Comparison of ENCODE assay signal across 27 mouse cellular contexts in genomic region chr9:120058730-120059129, GRCm38 (mm10). TPM values are rescaled to one million over a fixed set of nuclear protein-coding genes. Genes with fewer than 3 reads are reported as not detected.
DNase-seq lines count a peak whose midpoint lies in the region; ATAC-seq and TF ChIP-seq lines count a peak whose summit lies in the region.
"Had no signal": no experiment of that assay in that cellular context is flagged by ENCODE, and none has a peak within 500 bp of the region (broad histone marks: within the 10 kb centered on the region; RNA-seq: fewer than 3 reads in every experiment).

No protein-coding gene starts in this region.

- ATAC-seq in midbrain, embryonic 11.5 days (ENCODE audit: low FRiP score) = no peak
- no peak for ATAC-seq in midbrain, embryonic 15.5 days (replicated peaks)
- ATAC-seq in forebrain, embryonic 15.5 days (replicated peaks) = no peak
- ATAC-seq: forebrain, postnatal 0 days had no signal

- H3K27me3 ChIP-seq in midbrain, embryonic 11.5 days (ENCODE audit: control insufficient read depth, insufficient read depth, low read length) = no peaks in the 10 kb centered on the region
- no peaks in the 10 kb centered on the region for H3K27me3 ChIP-seq in midbrain, embryonic 15.5 days (replicated peaks)
- H3K27me3 ChIP-seq in midbrain, embryonic 10.5 days (ENCODE audit: low read depth, poor library complexity, severe bottlenecking) = no peaks in the 10 kb centered on the region
- no peaks in the 10 kb centered on the region for H3K27me3 ChIP-seq in forebrain, embryonic 15.5 days
- H3K27me3 ChIP-seq: heart, embryonic 12.5 days; hindbrain, embryonic 13.5 days; limb, embryonic 12.5 days; liver, embryonic 15.5 days had no signal

- DNase-seq in layer of hippocampus, adult 11-12 months (ENCODE audit: low spot score) = peak; percentile 53
- DNase-seq in layer of hippocampus, adult 2 months (ENCODE audit: low spot score in 2 of 2) = no peak
- DNase-seq in midbrain, embryonic 11.5 days (ENCODE audit: low spot score, missing footprints) = peak; percentile 28
- peak; percentile 43 to 51 for DNase-seq in lung, postnatal 4 days
- peak; percentile 31 for DNase-seq in skeletal muscle tissue, adult 2 months (ENCODE audit: low read depth, low spot score)
- DNase-seq in midbrain, embryonic 10.5 days (ENCODE audit: low spot score) = no peak
- DNase-seq: cerebellum, postnatal 10 days; embryo, embryonic 11 days; forebrain, postnatal 0 days; heart, postnatal 14 days; kidney, postnatal 36 days; right cerebral cortex, postnatal 25 days had no signal

- H3K4me1 ChIP-seq in midbrain, embryonic 11.5 days (ENCODE audit: control insufficient read depth, insufficient read depth, low read length) = peaks cover 4% of the 10 kb centered on the region; the same call in 1 of the 2 replicates
- no peaks in the 10 kb centered on the region for H3K4me1 ChIP-seq in midbrain, embryonic 15.5 days
- H3K4me1 ChIP-seq in midbrain, embryonic 10.5 days = peaks cover 11% of the 10 kb centered on the region
- no peaks in the 10 kb centered on the region for H3K4me1 ChIP-seq in forebrain, embryonic 15.5 days
- H3K4me1 ChIP-seq: heart, embryonic 12.5 days; limb, embryonic 12.5 days had no signal

- no peak overlapping the region for H3K9ac ChIP-seq in midbrain, embryonic 11.5 days (ENCODE audit: low read length)
- no peak overlapping the region for H3K9ac ChIP-seq in midbrain, embryonic 15.5 days
- no peak overlapping the region for H3K9ac ChIP-seq in forebrain, embryonic 15.5 days (replicated peaks)
- H3K9ac ChIP-seq: forebrain, postnatal 0 days; heart, embryonic 12.5 days; hindbrain, embryonic 13.5 days; limb, embryonic 12.5 days; liver, embryonic 15.5 days had no signal

- no peak overlapping the region for H3K4me2 ChIP-seq in midbrain, embryonic 11.5 days
- no peak overlapping the region for H3K4me2 ChIP-seq in midbrain, embryonic 15.5 days
- no peak overlapping the region for H3K4me2 ChIP-seq in forebrain, embryonic 15.5 days (replicated peaks)
- H3K4me2 ChIP-seq: heart, embryonic 12.5 days; hindbrain, embryonic 13.5 days; limb, embryonic 12.5 days; liver, embryonic 15.5 days had no signal

- no peak overlapping the region for H3K4me3 ChIP-seq in layer of hippocampus, adult 2 months
- no peak overlapping the region for H3K4me3 ChIP-seq in midbrain, embryonic 11.5 days (ENCODE audit: low read depth, low read length)
- no peak overlapping the region for H3K4me3 ChIP-seq in midbrain, embryonic 15.5 days
- H3K4me3 ChIP-seq in midbrain, embryonic 10.5 days = no peak overlapping the region
- H3K4me3 ChIP-seq in forebrain, embryonic 15.5 days = no peak overlapping the region
- H3K4me3 ChIP-seq: heart, embryonic 12.5 days; hindbrain, embryonic 13.5 days; limb, embryonic 12.5 days; liver, embryonic 15.5 days; myocyte had no signal

- TF ChIP-seq CTCF in layer of hippocampus, adult 2 months (conservative IDR thresholded peaks at IDR 0.05) = no peak

- H3K9me3 ChIP-seq in midbrain, embryonic 11.5 days (ENCODE audit: control insufficient read depth, low read length) = no peaks in the 10 kb centered on the region
- no peaks in the 10 kb centered on the region for H3K9me3 ChIP-seq in midbrain, embryonic 15.5 days
- H3K9me3 ChIP-seq in midbrain, embryonic 10.5 days (replicated peaks) = no peaks in the 10 kb centered on the region
- H3K9me3 ChIP-seq in forebrain, embryonic 15.5 days = no peaks in the 10 kb centered on the region
- H3K9me3 ChIP-seq: heart, embryonic 12.5 days; hindbrain, embryonic 13.5 days; liver, embryonic 15.5 days had no signal

- no peaks in the 10 kb centered on the region for H3K36me3 ChIP-seq in midbrain, embryonic 11.5 days (ENCODE audit: control insufficient read depth, insufficient read depth, low read length)
- no peaks in the 10 kb centered on the region for H3K36me3 ChIP-seq in midbrain, embryonic 15.5 days (replicated peaks)
- no peaks in the 10 kb centered on the region for H3K36me3 ChIP-seq in midbrain, embryonic 10.5 days
- no peaks in the 10 kb centered on the region for H3K36me3 ChIP-seq in forebrain, embryonic 15.5 days
- H3K36me3 ChIP-seq: heart, embryonic 12.5 days; hindbrain, embryonic 13.5 days; limb, embryonic 12.5 days; liver, embryonic 15.5 days had no signal

- 73% methylated on average over 3 of the region's 3 CpGs for WGBS in midbrain, embryonic 11.5 days
- WGBS in midbrain, embryonic 15.5 days = 72% methylated on average over 3 of the region's 3 CpGs
- WGBS in midbrain, embryonic 10.5 days = 74% methylated on average over 3 of the region's 3 CpGs
- WGBS in forebrain, embryonic 15.5 days = 74% methylated on average over 3 of the region's 3 CpGs

- H3K27ac ChIP-seq in layer of hippocampus, adult 2 months = no peak overlapping the region
- no peak overlapping the region for H3K27ac ChIP-seq in midbrain, embryonic 11.5 days (ENCODE audit: low read depth, low read length)
- H3K27ac ChIP-seq in midbrain, embryonic 15.5 days = no peak overlapping the region
- no peak overlapping the region for H3K27ac ChIP-seq in midbrain, embryonic 10.5 days (replicated peaks)
- no peak overlapping the region for H3K27ac ChIP-seq in forebrain, embryonic 15.5 days (replicated peaks)
- H3K27ac ChIP-seq: hindbrain, embryonic 13.5 days; limb, embryonic 12.5 days; liver, embryonic 15.5 days had no signal

RNA-seq across cellular contexts. Expression of gene Cx3cr1, which starts 10.9 kb away (rescaled TPM):
- 10 to 100 TPM; 30.8 to 31.7 TPM for total RNA-seq in layer of hippocampus, adult 2 months (2021)
- 2.9 and 4.3 TPM in 2 replicates for polyA plus RNA-seq in midbrain, embryonic 11.5 days (2014; fragmentation: Nextera tagmentation; extraction: Ambion mirVana)
- polyA plus RNA-seq in midbrain, embryonic 15.5 days (2015; fragmentation: Nextera tagmentation; extraction: Ambion mirVana) = 8.0 and 8.1 TPM in 2 replicates
- polyA plus RNA-seq in midbrain, embryonic 10.5 days (2016; fragmentation: Nextera tagmentation; extraction: Ambion mirVana) = 5.9 and 6.7 TPM in 2 replicates
- 6.6 and 6.9 TPM in 2 replicates for polyA plus RNA-seq in forebrain, embryonic 15.5 days (2015; fragmentation: Nextera tagmentation; extraction: Ambion mirVana)
- polyA plus RNA-seq: myocyte had no signal

RNA-seq across cellular contexts. Expression of gene Ccr8, which starts 33.2 kb away (rescaled TPM):
- not detected for total RNA-seq in layer of hippocampus, adult 2 months (2021)
- polyA plus RNA-seq in midbrain, embryonic 11.5 days (2014; fragmentation: Nextera tagmentation; extraction: Ambion mirVana) = not detected in 2 replicates
- polyA plus RNA-seq in midbrain, embryonic 15.5 days (2015; fragmentation: Nextera tagmentation; extraction: Ambion mirVana) = not detected in 2 replicates
- polyA plus RNA-seq in midbrain, embryonic 10.5 days (2016; fragmentation: Nextera tagmentation; extraction: Ambion mirVana) = not detected in 2 replicates
- not detected in 2 replicates for polyA plus RNA-seq in forebrain, embryonic 15.5 days (2015; fragmentation: Nextera tagmentation; extraction: Ambion mirVana)
- total RNA-seq: forebrain, postnatal 0 days; gastrocnemius, adult 18-20 months; gastrocnemius, postnatal 4 days; layer of hippocampus, postnatal 25 days; left cerebral cortex, postnatal 10 days; megakaryocyte-erythroid progenitor cell, adult 5-6 weeks had no signal
- polyA plus RNA-seq: forebrain, postnatal 0 days; heart, embryonic 12.5 days; hindbrain, embryonic 13.5 days; kidney, embryonic 14.5 days; limb, embryonic 12.5 days; myocyte; neural tube, embryonic 14.5 days had no signal

RNA-seq across cellular contexts. Expression of gene Xirp1, which starts 35.3 kb away (rescaled TPM):
- total RNA-seq in layer of hippocampus, adult 2 months (2021) = under 1 TPM; 0.10 to 0.23 TPM
- not detected in 2 replicates for polyA plus RNA-seq in midbrain, embryonic 11.5 days (2014; fragmentation: Nextera tagmentation; extraction: Ambion mirVana)
- 0.03 TPM in 1 of 2 replicates, not detected in the other for polyA plus RNA-seq in midbrain, embryonic 15.5 days (2015; fragmentation: Nextera tagmentation; extraction: Ambion mirVana)
- not detected in 2 replicates for polyA plus RNA-seq in midbrain, embryonic 10.5 days (2016; fragmentation: Nextera tagmentation; extraction: Ambion mirVana)
- not detected in 2 replicates for polyA plus RNA-seq in forebrain, embryonic 15.5 days (2015; fragmentation: Nextera tagmentation; extraction: Ambion mirVana)
- total RNA-seq: forebrain, postnatal 0 days; megakaryocyte-erythroid progenitor cell, adult 5-6 weeks had no signal
- polyA plus RNA-seq: forebrain, postnatal 0 days; intestine, embryonic 14.5 days; kidney, embryonic 14.5 days had no signal

RNA-seq across cellular contexts. Expression of gene Slc25a38, which starts 51.4 kb away (rescaled TPM):
- 10 to 100 TPM; 26.1 to 26.4 TPM for total RNA-seq in layer of hippocampus, adult 2 months (2021)
- polyA plus RNA-seq in midbrain, embryonic 11.5 days (2014; fragmentation: Nextera tagmentation; extraction: Ambion mirVana) = 33.9 and 36.7 TPM in 2 replicates
- polyA plus RNA-seq in midbrain, embryonic 15.5 days (2015; fragmentation: Nextera tagmentation; extraction: Ambion mirVana) = 41.5 and 48.3 TPM in 2 replicates
- polyA plus RNA-seq in midbrain, embryonic 10.5 days (2016; fragmentation: Nextera tagmentation; extraction: Ambion mirVana) = 40.4 and 42.1 TPM in 2 replicates
- 37.4 and 37.9 TPM in 2 replicates for polyA plus RNA-seq in forebrain, embryonic 15.5 days (2015; fragmentation: Nextera tagmentation; extraction: Ambion mirVana)

Comparison
In these comparisons a context has a peak if more than half of its experiments do, and no peak if none do; other contexts are left out.
1. DNase-seq: peak in layer of hippocampus, adult 11-12 months (single experiment), midbrain, embryonic 11.5 days (single experiment), lung, postnatal 4 days (2 of 2) and skeletal muscle tissue, adult 2 months (single experiment); none in layer of hippocampus, adult 2 months (0 of 2) and midbrain, embryonic 10.5 days (single experiment).